Mouse (Mus musculus): Measurements from ENCODE around the gene Slc23a2.

The Slc23a2 gene

GRCm38 (mm10) chr2:132048143-132048772 is 96.7 kb downstream of the Slc23a2 start:
- DNase-seq (ENCODE audit: low spot score): no peak

DNA sequence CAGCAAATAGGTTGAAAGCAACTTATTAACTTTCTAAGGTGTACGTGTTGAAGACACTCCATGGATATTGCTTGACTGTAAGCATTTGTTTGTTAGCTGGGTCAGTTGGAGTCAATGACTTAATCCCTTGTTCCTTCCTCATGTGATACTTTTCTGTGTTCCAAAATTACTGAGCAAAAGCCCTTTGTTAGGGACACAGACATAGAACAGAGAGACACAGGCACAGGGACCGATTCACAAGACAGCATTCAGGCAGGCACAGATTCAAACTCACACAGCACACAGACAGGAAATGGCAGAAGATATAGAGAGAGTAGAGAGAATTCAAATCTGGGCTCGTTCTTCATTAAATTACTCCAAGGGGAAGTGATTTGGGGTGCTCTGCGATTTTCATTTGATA is 97.5 kb downstream of the Slc23a2 start:
- no peak for DNase-seq (ENCODE audit: low spot score)

DNA sequence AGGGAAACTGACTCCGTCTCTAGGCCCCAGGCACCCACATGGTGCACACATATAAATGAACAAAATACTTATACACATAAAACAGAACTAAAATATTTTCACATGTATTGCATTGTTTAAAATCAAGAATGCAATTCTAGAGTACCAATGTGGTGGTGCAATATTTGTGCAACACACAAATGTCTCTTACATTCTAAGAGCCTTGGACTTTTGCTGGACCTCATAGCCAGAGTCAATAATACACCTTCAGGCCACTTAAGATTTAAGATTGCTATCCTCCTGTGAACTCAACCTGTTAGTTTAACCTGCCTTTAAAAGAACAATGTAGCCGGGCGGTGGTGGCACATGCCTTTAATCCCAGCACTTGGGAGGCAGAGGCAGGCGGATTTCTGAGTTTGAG is 98.2 kb downstream of the Slc23a2 start:
- DNase-seq (ENCODE audit: low spot score): no peak

GRCm38 (mm10) chr2:132044320-132045274 is 100.3 kb downstream of the Slc23a2 start:
- DNase-seq (ENCODE audit: low spot score): no peak

DNA sequence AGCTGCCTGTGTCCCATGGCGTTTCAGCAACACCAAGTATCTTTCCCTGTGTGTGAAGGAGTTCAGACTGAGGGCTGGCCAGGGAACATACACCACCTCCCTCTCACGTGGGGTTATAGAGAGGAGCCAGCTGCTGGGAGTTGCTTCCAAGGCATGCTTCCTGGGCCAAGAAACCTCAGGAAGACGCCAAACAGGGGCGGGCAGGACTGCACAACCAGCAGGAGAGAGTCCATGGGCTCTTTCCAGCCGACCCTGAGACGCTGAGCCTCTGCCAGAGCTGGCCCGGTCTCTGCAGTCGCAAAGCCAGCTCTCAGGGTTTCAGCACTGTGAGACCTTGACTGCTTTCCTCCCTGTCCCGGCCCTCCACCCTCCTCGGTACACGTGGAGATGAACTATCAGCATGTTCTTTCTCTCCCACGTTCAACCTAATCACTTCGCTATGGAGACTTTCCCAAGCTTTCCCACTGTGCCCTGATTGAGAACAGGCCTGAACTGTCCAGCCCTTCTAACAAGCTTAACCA is 101.7 kb downstream of the Slc23a2 start:
- DNase-seq (ENCODE audit: low spot score): peak; percentile 61

DNA sequence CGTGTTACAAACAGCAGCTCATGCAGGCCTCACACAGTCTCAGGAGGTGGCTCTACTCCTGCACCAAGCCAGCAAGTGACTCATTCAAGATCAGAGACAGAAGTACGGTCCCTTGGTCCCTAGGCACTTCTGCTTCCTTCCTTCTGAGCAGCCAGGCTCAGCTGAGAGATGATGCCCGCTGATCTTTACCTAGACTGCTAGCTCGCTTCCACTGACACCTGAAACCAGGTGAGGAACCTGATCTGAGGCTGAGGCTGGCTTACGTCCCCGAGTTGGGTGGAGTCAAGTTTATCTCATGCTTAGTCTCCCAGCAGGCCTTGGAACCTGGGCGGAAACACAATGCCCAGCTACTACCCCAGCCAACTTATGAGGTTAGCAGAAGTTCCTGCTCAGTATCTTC is 105.0 kb downstream of the Slc23a2 start:
- DNase-seq (ENCODE audit: low spot score): no peak

GRCm38 (mm10) chr2:132036326-132036725 is 108.6 kb downstream of the Slc23a2 start:
- DNase-seq (ENCODE audit: low spot score): no peak

- DNase-seq (ENCODE audit: low spot score): no peak
Observed at GRCm38 (mm10) chr2:132035470-132035835, 109.5 kb downstream of the Slc23a2 start.

- no peak for DNase-seq (ENCODE audit: low spot score)
Observed at GRCm38 (mm10) chr2:132034590-132035469, 110.1 kb downstream of the Slc23a2 start.

DNA sequence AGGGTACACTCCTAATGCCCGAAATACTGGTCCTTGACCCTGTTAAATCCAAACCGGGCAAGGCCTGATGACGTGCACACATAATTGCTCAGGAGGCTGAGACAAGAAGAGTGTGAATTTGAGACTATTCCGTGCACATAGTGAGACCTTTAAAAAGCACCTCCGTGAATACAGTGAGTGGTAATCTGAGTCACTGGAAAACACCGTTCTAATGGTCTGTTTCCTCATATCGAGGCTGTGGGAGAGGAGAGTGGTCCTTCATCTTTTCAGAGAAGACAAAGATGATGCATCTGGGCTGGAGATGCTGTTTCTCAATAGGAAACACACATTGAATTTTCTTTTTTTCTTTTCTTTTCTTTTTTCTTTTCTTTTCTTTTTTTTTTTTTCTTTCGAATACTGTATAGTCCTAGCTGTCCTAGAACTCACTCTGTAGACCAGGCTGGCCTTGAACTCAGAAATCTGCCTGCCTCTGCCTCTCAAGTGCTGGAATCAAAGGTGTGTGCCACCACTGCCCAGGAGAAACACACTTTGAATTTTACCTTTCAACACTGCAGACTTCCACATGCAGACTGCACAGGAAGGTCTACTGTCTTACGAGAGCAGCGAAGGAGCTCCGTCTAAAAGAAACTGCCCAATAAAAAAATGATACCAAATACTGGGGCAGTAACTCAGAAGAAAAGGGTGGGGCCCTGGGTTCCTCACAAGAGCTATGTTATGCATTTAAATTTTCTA is 113.4 kb downstream of the Slc23a2 start:
- DNase-seq (ENCODE audit: low spot score): no peak

DNA sequence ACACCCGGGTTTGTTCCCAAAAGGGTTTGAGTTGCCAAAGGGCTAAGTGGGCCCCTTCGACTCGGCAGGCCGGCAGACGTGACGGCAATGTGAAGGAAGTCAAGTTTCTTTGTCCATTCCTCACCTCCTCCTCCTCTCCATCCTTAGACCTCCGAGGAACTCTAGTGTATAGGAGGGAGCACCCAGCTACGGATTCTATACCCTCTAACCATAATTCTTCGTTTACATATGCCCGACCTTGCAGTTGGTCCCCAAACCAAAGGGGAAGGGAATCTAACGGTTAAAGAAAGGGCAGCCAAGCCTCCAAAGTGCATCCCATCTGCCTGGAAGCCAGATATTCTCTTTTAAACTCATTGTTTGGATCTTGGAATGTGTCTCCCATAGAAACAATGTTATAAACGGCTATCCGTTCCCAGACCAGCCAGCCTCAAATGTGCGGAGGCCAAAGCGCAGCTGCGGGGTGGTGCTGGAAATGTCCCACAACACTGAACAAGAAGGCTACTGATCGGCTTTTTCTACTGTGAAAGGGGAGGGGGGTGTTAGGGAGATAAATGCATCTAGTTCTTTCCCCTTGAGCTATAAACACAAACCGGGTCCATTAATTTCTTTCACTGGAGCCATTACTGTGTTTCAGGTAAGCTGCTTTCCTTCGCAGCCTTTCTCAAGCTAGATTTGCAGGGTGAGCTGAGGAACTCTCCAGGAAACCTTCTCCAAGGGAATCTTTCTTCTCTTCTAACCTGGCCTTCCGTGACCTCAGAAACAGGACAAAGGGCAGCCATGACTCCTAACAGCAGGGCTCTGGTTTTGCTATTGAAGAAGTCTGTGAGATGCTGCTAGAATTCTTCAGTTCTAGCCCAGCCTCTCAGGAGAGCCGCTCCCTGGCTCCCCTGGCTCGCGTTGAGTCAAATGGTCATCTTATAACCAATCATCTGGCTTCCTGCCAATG is 114.2 kb downstream of the Slc23a2 start:
- DNase-seq (ENCODE audit: low spot score): no peak

DNA sequence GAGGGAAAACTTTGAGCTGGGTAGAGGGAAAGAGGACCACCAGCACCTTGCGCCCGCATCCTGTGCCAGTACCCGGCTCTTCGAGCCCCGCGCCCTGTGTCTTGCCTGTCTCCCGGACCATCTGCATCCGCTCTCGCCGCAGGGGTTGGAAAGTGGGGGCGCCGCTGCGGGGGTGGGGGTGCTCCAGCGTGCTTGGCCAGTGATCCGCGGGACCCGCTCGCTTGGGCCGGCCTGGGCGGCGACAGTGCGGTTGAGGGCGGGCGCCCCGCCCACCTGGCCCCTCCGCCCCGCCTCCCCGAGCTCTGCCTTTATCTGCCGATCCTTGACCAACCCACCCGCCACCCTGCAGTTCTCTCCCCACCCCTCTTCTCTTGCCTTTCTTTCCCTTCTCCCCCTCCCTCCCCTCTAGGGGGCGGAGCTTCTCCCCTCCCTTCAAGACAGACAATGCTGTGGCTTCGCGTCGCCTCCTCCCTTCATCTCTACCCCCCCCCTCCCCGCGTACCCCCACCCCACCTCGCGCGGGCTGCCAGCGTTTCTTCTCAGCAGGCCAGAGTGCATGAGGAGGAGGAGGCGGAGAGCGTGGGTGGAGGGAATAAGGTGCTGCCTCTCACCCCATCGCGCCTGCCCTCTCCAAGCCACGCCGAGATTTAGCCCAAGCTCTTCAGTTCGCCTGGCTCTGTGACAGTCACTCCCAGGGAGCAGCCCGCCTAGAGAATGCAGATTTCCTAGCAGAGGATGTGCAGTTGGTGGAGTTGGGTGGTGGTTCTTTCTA is 115.1 kb downstream of the Slc23a2 start, which contains the start of gene Rassf2:
Gene Rassf2, minus strand, starts transcription at position 613 of the 772 bp plus-strand sequence.
- peak; percentile 62 for DNase-seq (ENCODE audit: low spot score)

DNA sequence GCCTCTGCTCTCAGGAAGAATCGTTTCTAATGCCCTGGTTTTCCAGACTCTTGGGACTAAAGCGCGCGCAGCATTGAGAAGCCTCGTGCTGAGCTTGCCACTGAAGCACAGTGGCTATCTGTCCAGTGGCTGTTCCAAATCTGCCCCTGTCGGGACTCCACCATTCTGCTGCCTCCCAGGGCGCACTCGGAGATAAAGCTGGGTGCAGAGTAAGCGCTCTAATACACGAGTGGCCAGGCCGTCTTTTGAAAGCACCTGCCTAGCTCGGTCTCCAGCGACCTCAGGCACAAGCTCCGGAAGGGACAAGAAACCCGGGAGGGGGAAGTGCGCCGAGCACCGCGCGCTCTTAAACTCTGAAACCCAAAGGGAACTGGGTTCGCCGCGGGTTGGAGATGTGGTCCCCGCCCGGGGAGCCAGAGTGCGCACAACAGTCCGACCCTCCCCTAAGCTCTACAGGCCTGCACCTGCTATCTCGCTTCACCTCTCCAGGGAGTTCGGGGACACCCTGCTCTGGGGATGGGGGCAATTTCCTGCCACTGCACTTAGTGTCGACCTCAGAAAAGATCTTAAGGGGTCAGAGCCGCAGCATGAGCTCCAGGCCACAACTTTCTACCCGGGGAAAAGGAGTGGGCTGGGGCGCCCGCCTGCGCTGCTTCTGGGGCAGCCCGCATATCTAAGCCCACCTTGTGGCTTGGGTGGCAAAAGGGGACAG is 115.9 kb downstream of the Slc23a2 start:
- DNase-seq (ENCODE audit: low spot score): no peak

- no peak for DNase-seq (ENCODE audit: low spot score)
Observed at GRCm38 (mm10) chr2:132028107-132028506, 116.8 kb downstream of the Slc23a2 start.

DNA sequence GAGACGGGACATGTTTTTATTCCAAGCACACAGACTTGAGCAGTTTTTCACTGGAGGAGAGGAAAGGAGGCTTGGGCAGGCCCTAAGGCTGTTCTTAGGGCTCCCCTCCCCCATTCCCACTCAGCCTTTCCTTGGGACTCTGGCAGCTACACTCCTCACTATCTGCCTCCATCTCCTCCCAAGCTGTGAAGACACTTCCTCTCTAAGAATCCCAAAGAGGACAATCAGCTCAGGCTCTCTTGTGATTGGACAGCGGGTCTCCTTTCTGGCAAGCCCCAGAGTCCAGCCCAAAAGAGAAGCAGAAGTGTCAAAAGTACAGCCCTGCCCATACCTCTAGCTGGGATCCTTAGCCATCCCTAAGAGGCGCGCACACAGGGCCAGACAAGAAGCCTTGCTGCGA is 117.5 kb downstream of the Slc23a2 start:
- no peak for DNase-seq (ENCODE audit: low spot score)

GRCm38 (mm10) chr2:132024028-132024427 is 120.9 kb downstream of the Slc23a2 start:
- no peak for DNase-seq (ENCODE audit: low spot score)

- DNase-seq (ENCODE audit: low spot score): no peak
Observed at GRCm38 (mm10) chr2:132022621-132023020, 122.3 kb downstream of the Slc23a2 start.

DNA sequence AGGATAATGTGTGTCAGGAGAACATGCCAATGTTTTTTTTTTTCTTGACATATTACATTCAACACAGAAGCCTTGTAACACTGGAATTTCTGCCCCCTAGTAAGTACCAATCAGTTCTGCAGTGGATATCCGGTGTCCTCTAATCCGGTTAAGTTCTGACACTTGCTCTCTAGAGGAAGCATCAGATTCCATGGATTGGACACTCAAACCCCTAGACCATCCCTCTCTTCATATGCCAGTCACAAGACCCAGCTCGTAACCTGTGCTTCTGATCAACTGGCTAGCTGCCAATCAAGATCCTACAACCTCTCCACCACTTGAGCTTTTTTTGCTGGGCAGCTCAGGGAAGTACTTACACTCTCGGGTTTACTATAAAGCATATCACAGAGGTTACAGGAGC is 123.3 kb downstream of the Slc23a2 start:
- DNase-seq (ENCODE audit: low spot score): no peak

Measured in ovary, postnatal 10 days (tissue).